Mouse (Mus musculus) thymus, postnatal 14 days (tissue): ENCODE measurements around the gene Grsf1.

ENCODE experiments used
- DNase-seq: peaks from one replicate; pipeline ENCODE4 v3.0.0; 2021

Gene Grsf1

GRCm38 (mm10) chr5:88627545-88627944, 48.4 kb downstream of the Grsf1 start:
- no peak for DNase-seq

DNA sequence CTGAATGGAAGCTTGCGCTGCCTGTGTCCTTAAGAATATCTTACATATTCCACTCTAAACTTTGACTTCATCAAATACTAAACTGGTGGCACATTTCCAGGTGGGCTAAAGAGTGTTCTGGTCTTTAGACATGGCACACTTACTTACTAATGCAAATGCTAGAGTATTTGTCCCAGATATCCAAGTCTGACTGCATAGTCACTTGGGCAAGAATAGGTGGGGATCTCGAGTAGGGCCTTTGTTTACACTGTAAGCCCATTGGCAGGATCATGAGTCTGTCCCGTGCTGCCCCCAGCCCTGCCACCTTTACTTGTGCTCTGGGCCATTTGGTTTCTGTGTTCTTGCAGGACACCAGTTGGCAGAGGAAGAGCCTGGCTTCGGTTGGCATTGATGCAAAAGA, 59.0 kb downstream of the Grsf1 start:
- no peak for DNase-seq

- DNase-seq = no peak
These were observed 61.8 kb downstream of the Grsf1 start for GRCm38 (mm10) chr5:88614129-88614528.
